Mouse (Mus musculus): ENCODE results near the gene Ncor2.

Ncor2 gene

DNA sequence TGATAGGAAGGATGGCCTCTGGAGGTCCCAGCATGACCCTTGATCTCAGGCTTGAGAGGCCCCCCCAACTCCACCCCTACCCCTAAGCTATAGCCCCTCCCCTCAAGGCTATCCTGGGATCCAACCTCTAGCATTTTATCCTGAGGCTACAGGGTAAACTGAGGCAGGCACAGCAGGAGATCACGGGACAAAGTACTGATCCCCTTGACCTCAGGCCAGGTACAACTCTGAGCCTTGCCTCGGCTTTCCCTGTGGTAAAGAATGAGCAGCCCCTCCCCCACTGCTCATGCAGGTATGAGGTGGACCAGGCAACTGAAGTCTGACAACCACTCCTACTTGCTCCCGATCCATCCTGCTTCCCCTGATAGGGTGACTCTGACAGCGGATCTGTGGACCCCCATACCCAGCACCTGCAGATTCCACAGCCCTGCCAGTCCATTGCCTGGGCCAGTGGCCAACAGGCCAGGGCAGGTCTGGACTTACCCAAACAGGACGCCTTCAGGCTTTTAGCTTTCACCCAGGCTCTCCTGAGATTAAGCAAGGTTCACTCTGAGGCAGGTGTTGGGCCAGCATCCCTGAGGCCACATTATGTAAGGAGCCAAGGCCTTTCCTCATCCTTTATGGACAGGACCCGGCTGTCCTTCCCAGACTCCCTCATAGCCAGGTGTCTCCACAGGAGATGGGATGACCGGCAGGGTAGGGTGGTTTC is 11.2 kb upstream of the Ncor2 start:
- no peak for DNase-seq

DNA sequence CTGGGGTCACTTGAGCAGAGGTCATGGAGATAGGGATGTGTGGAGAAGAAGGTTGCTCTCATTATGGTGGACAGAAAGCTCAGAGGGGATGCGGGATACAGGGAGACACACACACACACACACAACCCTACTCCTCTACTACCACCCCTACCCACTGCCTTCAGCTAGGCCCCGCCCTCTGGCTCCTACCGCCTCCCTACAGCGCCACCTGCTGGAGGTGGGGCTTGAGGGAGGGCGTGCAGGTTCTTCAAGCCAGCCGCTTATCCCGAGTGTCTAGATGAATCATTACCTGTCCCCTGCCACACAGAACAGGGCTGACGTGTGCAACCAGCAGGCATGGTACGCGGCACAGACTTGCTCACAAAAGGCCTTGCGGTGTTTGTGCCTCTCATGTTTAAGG is 10.6 kb upstream of the Ncor2 start:
- DNase-seq = peak; percentile 69

DNA sequence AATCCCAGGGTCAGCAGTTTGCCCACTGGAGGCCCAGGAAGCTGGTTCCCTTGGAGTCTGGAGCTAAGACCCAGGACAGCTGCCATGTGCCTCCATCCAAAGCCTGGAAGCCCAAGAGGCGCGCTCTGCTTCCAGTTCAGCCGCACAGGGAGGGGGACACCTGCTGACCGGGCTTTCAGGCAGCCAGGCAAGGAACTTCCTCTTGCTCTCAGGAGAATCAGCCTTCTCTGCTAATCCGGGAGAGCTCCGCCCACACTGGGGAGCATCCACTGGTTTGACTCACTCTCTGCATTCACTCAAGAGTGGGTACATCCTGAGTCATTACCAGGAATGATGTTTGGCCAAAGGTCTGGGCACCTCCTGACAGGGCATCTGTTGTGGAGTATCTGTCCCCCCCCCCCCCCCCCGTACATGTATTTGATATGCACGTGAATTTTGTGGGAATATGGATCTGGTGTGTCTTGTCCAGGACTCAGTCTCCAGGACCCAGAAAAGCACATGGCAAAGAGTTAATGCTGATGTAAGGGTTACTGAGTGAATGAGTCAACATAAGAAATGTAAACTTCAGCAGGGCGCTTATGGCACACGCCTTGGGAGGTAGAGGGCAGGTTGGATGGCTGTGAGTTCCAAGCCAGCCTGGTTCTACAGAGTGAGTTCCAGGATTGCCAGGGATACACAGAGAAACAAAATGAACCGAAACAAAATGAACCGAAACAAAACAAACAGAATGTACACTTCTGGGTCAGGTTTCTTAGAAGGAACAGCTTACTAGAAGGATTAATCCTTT is 10.0 kb upstream of the Ncor2 start:
- peak; percentile 78 for DNase-seq

- no peak for DNase-seq
Observed at GRCm38 (mm10) chr5:125184826-125185225, 5.8 kb upstream of the Ncor2 start.

DNA sequence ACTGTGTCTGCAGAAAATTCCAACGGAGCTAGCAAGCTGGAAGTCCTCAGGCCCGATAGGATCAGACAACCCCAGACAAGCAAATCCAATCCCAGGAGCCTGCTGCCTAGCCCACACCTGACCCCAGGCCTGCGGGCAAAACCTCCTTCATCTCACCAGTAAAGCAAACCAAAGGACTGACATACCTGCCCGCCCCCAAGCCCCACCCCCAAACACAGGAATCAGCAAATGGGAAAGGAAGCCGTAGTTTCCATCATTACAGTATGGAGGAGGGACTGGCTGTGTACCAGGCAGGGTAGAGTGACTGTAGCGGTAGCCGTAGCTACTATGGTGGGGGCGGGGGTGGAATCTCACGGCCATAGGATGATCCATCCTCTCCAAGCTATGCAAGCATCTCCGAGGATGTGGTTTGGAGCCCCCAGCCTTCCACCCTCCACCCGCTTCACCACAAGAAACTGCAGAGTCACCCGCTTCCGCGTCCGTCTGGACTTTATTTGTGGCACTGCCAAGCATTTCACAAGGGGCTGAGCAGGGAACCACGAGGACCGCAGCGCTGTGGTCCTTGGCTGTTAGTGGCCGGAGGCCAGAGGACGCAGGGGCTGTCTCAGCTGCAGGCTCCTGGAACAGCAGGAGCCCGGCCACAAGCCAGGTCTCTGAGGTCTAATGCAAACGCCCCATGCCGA is 4.4 kb upstream of the Ncor2 start:
- peak; percentile 36 for DNase-seq

DNA sequence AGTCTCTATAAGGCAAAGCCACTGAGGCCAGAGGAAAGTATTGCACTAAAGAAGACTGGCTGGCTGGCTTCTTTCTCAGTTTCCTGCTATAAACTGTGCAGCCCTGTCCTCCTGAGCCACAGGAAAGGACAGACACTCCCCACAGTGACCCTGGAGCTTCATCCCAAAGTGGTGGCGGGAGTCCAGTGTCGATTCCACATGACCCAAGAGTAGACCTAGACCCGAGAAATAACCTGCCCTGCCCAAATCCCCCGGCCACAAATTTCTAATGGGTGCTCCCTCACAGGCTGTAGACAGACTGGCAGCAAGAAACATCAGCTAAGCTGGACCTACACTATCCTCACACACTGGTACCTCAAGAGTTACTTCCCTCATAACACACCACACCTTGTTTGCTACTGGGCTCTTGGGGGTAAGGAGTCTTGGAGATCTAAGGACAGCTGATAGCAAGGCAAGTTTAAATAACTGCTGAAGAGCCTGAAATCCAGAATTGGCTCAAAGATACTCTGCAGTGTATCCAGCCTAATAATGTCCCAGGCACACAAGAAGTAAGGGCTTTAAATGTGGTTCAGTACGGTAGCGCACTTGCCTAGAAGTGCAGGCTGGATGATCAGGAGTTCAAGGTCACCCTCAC is 1.7 kb upstream of the Ncor2 start:
- no peak for DNase-seq

- DNase-seq = peak; percentile 79
Observed at GRCm38 (mm10) chr5:125179735-125180629, 963 bp upstream of the Ncor2 start.

- DNase-seq = peak; percentile 71
Observed at GRCm38 (mm10) chr5:125178171-125179006, 630 bp downstream of the Ncor2 start.

DNA sequence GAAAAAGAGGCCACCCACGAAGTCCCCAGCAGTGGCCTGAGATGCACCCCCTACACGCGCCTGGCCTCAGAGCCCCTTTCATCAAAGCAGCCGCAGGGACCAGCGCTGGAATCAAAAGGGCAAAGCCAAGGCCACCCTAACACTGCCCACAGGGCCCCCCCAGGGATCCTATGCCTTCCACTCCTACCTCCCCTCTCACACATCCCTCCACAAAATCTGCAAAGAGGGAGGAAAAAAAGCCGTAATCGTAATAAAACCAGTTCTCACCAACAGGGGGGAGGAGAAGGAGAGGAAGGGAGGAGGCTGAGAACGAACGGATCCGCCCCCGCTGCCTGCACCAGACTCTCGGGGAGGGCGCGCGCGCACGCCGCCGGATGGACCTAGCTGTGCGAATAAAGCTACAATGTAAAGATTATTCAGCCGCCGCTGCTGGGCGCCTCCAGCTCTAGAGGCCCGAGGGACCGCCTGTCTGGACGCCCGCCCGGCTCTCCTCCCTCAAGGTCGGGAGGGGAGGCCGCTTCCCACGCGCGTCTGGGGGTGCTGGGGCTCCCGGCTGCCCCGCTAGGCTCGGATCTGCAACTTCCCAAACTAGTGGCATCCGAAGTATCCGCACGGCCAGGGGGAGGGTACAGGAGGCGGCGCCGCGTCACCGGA is 1.4 kb downstream of the Ncor2 start:
- DNase-seq = peak; percentile 90

DNA sequence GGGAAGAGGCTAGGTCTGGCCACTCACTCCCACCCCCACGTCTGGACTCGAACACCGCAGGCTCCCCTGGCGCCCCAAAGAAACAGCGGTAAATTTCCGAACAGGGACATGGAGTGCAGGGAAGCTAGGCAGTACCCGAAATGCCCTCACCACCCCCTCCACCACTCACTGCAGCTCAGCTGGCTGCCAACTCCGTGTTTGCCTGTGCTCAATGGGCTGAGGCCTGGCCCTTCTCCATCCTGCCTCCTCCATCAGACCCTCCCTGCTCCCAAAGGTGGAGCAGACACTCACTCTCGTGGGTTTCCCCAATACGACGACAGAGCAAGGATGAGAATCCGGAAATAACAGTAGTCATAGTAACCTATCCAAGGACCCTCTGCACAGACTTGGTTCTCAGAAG is 2.2 kb downstream of the Ncor2 start:
- DNase-seq = peak; percentile 81

DNA sequence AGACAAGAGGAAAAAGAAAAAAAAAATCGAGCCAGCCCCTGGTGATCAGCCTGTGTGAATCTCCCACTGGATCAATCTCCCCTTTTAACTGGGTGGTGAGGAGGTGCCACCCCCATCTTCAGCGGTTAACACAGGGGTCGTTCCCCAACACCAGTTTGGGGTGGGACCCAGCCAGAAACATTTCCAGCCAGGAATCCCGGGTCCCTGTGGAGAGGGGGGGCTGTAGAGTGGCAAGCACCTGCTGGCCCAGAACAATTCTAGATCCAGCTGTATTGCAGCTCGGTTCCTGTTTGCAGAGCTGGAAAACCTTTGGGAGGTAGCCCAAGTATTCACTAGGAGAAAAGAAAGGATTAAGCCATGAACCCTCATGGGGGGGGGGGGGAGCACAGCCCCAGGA is 2.7 kb downstream of the Ncor2 start:
- no peak for DNase-seq

- DNase-seq = no peak
Observed at GRCm38 (mm10) chr5:125175673-125176369, 3.2 kb downstream of the Ncor2 start.

GRCm38 (mm10) chr5:125174726-125175672 is 4.0 kb downstream of the Ncor2 start:
- DNase-seq = peak; percentile 80

- DNase-seq = no peak
Observed at GRCm38 (mm10) chr5:125173868-125174267, 5.2 kb downstream of the Ncor2 start.

DNA sequence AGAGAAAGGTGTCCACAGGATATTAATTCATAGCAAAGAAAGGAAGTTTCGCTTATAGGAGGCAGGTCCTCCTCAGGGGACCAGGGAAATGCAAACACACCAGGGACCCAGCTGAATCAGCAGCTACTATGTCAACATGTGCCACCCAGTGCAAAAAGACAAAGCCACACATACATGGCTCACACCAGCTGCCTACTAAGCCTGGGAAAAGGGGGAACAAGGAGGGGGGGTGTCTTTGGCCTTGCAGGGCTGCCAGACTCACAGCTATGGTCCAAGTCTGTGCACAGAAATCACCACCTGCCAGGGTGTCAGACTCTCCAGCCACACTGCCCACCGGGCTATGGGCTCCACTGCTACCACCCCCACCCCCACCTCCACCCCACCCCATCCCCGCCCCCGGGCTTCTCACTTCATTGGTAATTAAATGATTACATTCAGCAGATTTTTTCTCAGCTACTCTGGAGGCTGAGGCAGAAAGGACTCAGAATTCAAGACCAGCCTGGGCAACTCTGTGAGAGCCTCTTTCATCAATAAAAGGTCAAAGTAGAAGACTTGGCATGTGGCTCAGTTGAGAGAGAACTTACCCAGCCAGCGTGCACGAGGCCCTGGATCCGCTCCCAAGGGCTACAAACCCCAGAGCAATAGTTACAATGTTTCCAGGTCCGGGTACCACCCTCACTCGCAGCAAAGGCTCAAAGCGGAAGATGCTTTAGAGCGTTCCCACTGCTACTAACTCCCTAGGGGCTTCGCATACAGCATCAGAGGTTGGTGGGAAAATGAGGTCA is 6.0 kb downstream of the Ncor2 start:
- no peak for DNase-seq

- DNase-seq = no peak
Observed at GRCm38 (mm10) chr5:125171259-125171658, 7.8 kb downstream of the Ncor2 start.

DNA sequence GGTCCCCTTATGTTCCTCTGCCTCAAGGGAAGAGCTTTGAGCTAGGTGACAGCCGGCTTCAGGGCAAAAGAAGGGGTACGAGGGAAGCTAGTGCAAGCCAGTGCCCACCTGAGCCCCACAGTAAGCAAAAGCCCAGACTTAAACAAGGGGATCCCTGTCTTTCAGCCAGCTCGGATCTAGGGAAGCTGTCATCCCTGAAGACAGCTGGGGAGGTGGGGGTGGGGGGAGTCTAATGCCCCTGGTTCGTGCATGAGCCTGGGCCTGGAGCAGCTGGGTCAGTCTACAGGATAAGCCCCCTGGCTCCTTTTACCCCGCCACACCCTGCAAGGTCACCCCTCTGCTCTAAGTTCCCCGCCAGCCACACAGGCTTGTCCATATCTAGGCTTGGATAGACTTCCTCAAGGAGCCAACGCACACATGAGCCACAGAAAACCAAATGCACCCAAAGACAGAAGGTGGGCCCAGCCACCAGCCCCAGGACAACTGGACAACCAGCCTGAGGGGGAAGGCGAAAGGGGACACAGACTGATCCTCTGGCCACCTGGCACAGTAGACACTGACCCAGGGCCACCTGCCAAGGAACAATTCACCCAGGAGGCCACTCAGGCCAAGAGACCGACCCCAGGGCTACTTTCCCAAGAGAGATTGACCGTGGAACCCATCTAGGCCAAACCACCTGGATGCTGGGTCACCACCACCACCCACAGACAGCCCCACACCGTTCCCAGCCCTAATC is 8.7 kb downstream of the Ncor2 start:
- no peak for DNase-seq
